Mouse (Mus musculus): ENCODE data around the gene Rbm18.
"Not testable (repeated sequence)": the region's sequence is repeated elsewhere in the genome, so short reads cannot be mapped to it uniquely, and the experiment has no call there.

Gene Rbm18

GRCm38 (mm10) chr2:36136300-36136941, at the start of gene Rbm18, which contains the start of gene Mrrf:
TSS of gene Rbm18 (minus strand) at chr2:36136773.
TSS of gene Mrrf (plus strand) at chr2:36136389.
- peak; percentile 92 for DNase-seq (ENCODE audit: low read depth, low spot score)

GRCm38 (mm10) chr2:36184876-36185275, 48.3 kb upstream of the Rbm18 start:
- DNase-seq (ENCODE audit: low read depth, low spot score), result no peak

- no peak for DNase-seq (ENCODE audit: low read depth, low spot score)
Measured at GRCm38 (mm10) chr2:36184192-36184591, 47.6 kb upstream of the Rbm18 start.

GRCm38 (mm10) chr2:36183278-36183677, 46.7 kb upstream of the Rbm18 start:
- DNase-seq (ENCODE audit: low read depth, low spot score), result no peak

- not testable (repeated sequence) for DNase-seq (ENCODE audit: low read depth, low spot score)
Measured at GRCm38 (mm10) chr2:36181587-36182368, 45.2 kb upstream of the Rbm18 start.

GRCm38 (mm10) chr2:36179487-36179886, 42.9 kb upstream of the Rbm18 start:
- DNase-seq (ENCODE audit: low read depth, low spot score), result no peak

- no peak for DNase-seq (ENCODE audit: low read depth, low spot score)
Measured at GRCm38 (mm10) chr2:36172574-36172973, 36.0 kb upstream of the Rbm18 start.

GRCm38 (mm10) chr2:36172136-36172535, 35.6 kb upstream of the Rbm18 start:
- no peak for DNase-seq (ENCODE audit: low read depth, low spot score)

- DNase-seq (ENCODE audit: low read depth, low spot score), result no peak
Measured at GRCm38 (mm10) chr2:36169176-36169575, 32.6 kb upstream of the Rbm18 start.

GRCm38 (mm10) chr2:36167990-36168618, 31.5 kb upstream of the Rbm18 start:
- no peak for DNase-seq (ENCODE audit: low read depth, low spot score)

- DNase-seq (ENCODE audit: low read depth, low spot score), result peak; percentile 16
Measured at GRCm38 (mm10) chr2:36159336-36159735, 22.8 kb upstream of the Rbm18 start.

- no peak for DNase-seq (ENCODE audit: low read depth, low spot score)
Measured at GRCm38 (mm10) chr2:36157461-36157860, 20.9 kb upstream of the Rbm18 start.

- DNase-seq (ENCODE audit: low read depth, low spot score), result not testable (repeated sequence)
Measured at GRCm38 (mm10) chr2:36152401-36152800, 15.8 kb upstream of the Rbm18 start.

- no peak for DNase-seq (ENCODE audit: low read depth, low spot score)
Measured at GRCm38 (mm10) chr2:36148876-36149365, 12.3 kb upstream of the Rbm18 start.

GRCm38 (mm10) chr2:36139096-36139495, 2.5 kb upstream of the Rbm18 start:
- DNase-seq (ENCODE audit: low read depth, low spot score), result no peak

GRCm38 (mm10) chr2:36135887-36136286, 686 bp downstream of the Rbm18 start:
- no peak for DNase-seq (ENCODE audit: low read depth, low spot score)

GRCm38 (mm10) chr2:36129051-36129450, 7.5 kb downstream of the Rbm18 start:
- no peak for DNase-seq (ENCODE audit: low read depth, low spot score)

GRCm38 (mm10) chr2:36127973-36128372, 8.6 kb downstream of the Rbm18 start:
- DNase-seq (ENCODE audit: low read depth, low spot score), result no peak

GRCm38 (mm10) chr2:36126795-36127429, 9.7 kb downstream of the Rbm18 start:
- no peak for DNase-seq (ENCODE audit: low read depth, low spot score)

- DNase-seq (ENCODE audit: low read depth, low spot score), result no peak
Measured at GRCm38 (mm10) chr2:36112632-36113031, 23.9 kb downstream of the Rbm18 start.

GRCm38 (mm10) chr2:36108615-36109014, 28.0 kb downstream of the Rbm18 start:
- DNase-seq (ENCODE audit: low read depth, low spot score), result no peak
